Mouse (Mus musculus) thymus, postnatal 4 days (tissue): ENCODE data around the gene Dact2.

Source experiments
- DNase-seq: peaks from one replicate; pipeline ENCODE4 v3.0.0; 2021

The Dact2 gene

DNA sequence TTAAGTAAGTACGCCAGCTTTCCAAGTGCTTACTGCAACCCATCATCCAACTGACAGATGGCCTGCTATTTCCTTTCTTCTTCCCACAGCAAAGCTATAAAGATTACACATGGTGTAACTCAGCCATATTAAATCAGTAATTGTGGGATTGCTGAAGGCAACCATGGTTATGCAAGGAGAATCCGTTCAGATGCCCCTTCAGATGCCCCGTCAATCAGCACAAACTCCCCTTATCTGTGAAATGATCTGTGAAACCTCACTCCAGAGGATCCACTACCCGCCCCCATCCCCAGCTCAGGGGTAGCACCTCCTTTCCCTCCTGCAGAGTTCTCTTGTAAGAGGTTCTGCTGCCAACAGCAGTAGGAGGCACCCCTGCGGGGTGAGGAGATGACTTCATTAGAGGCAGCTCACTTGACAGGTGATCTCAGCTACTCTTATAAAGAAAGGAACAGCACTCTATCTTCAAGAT lies 3.0 kb upstream of the Dact2 start:
- no peak for DNase-seq

GRCm38 (mm10) chr17:14206062-14206461 lies 2.0 kb upstream of the Dact2 start:
- peak; percentile 83 for DNase-seq

- DNase-seq: no peak
These were observed 1.1 kb upstream of the Dact2 start for GRCm38 (mm10) chr17:14205236-14205635.

DNA sequence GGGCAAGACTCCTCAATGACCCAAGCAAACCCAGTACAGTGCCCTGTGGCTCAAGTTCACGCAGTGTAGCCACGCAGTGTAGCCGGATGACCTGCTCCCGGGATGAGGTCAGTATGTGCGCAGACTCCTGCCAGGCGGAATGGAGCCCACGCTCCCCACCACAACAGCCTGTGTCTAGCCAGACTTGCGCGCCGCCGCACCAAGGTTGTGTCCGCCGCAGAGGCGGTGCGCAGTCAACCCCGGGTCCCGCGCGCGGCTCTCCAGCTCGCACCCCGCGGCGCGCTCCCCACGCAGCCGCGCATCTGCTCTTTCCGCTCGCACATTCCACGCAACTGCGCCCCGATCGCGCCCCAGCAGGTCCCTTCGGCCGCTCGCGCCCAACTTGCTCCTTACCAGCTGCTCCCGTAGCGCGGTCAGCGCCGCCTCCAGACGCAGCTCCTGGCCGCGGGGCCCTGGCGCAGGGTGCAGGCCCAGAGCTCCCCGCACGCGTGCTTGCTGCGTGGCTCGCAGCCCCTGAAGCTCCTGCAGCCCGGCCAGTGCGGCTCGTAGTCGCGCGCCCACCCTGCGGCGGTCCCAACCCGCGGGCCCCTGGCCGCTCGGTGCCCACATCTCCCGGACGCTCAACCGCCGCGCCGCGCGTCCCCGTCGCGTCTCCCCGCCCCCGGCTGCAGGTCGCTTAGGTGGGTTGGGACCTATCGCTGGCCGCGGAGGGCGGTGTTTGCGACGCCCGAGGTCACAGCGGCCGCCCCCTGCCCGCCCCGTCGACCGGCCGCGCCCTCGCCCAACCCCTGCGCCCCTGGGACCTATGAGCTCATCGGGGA lies 773 bp downstream of the Dact2 start:
- peak; percentile 40 for DNase-seq

- peak; percentile 28 for DNase-seq
These were observed 1.6 kb downstream of the Dact2 start for GRCm38 (mm10) chr17:14202291-14203030.

DNA sequence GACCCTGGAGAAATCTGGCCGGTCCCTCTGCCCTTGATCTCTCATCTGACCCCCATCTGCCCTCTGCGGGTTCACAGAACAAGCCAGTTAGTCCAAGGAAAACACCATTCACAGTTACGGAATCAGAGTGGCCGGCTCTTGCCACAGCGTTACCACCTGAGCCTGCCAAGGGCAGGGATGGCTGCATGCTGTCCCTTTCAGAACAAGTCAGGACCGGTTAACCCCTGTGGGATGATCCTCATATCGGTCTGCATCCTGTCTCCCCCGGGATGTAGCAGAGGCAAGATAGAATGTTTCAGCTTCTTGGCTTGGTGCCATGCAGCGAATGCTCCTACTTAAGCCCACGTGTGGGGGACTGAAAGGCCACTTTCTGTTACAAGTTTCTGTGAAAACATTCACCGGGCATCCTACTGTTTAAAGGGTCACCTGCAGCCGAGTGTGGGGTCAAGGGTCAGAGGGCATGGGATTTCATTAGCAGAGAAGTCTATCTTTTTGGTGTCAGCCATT lies 2.8 kb downstream of the Dact2 start:
- DNase-seq: no peak

DNA sequence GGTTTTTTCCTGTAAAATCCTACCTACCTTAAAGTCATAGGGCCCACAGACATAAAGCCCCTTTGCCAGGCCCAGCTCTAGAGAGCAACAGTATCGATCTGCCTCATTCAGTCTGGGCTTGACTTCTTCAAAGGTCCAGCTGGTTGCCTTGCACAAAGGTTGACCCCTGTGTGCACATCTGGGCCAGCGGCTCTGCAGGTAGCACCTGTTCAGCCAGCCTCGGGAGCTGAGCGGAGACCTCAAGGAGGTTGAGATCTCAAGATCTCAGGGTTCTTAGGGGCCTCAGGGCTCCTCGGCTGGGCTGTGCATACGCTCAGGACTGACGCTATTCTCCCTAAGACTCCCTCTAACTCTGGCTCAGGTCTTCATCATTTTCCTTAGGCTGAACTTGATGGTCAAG lies 3.9 kb downstream of the Dact2 start:
- no peak for DNase-seq

GRCm38 (mm10) chr17:14199621-14200020 lies 4.5 kb downstream of the Dact2 start:
- no peak for DNase-seq

GRCm38 (mm10) chr17:14192924-14193323 lies 11.2 kb downstream of the Dact2 start:
- DNase-seq: no peak

- DNase-seq: no peak
These were observed 11.7 kb downstream of the Dact2 start for GRCm38 (mm10) chr17:14192432-14192831.

DNA sequence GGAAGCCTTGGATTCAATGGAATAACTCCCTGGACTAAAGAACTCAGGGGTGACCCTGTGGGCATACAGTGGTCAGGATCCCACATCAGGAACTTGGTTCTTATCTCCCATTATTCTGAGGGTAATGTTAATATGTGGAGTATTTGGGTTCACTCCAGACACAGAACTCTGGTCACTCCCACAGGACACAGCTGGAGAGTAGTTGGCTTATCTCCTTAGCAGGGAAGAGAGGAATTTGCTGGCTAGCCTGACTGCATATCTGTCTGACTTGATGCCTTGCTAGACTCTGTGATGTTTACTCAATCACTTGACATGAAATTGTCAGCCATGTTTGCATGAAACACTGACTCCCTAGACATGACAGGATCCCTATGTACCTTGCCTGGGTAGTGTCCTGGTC lies 15.6 kb downstream of the Dact2 start:
- no peak for DNase-seq

DNA sequence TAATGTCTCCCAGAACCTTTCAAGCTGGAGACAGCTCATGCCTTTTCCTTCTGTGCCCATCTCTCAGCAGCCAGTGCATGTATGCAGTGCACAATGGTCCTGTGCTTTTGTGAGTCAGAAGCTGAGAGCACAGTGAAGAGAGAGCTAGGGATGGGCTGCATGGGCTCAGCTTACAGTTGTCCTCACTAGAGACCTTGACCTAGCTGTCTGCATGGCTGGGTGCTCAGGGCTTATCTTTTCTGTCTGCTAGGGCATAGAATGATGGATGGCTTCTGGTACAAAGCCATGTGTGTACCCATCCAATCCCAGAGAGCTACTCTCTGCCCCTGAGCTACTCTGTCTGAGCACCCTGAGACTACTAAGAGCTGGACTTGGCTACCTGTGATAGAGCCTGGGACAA lies 17.0 kb downstream of the Dact2 start:
- no peak for DNase-seq

DNA sequence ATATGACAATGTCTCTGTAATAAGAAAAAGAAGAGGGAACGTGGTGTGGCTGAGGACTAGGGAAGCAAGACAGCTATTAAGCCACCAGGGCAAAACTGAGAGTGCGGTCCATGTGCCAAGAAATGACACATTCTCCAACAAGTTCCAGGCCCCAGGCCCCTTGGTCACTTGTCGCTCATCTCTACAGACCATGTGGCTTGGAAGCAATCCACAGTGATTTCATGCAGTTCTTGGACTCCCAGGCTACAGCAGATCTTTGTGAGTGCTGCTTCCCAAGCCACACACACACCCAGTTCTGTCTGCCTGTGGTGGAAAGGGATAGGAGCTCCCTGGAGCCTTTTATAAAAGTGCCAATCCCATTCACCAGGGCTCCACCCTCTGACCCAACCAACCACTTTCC lies 17.9 kb downstream of the Dact2 start:
- no peak for DNase-seq

DNA sequence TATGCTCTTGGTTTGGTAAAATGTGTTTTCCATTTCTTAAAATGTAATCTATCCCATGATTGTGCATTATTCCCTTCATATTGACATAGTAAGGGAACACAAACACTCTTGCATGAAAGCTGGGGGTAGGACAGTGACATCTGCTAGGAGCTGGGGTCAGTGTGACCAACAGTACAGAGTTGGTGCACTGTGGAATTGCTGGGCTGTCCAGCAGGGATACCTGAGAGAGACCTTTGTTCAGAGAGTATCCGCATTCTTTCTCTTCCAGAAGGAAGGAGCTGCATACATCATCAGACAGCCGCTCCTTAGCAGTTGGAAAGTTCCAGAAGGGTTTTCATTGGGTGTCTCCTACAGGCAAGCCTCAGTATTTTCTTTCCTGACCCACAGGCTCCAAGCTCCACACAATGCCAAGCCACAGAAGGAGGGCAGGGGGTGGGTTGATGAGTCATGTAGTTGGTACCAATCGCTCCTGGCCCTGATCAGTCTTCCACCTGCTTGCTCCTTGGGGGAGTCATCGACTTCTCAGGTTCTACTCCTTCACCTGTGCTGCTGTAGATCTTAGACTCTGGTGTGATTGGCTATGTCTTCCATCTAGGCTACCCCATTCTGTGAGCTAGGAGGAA lies 19.8 kb downstream of the Dact2 start:
- DNase-seq: no peak

DNA sequence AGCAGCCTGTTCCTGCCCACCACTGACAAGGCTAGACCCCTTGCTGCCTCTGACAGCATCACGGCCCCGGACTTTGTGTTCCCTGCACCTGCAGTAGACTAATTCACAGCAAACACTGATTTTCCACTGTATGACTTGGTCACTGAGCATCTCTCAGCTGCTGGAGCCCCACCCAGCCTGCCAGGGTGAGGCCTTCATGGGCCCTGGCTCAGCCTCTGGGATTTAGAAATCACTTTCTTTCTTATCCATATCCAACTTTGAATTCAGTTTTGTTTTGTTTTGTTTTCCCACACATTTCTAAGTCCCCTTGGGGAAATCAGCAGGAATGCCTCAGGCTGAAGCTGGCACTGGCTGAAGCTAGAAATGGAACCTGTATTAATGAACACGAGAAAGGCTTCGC lies 20.4 kb downstream of the Dact2 start:
- no peak for DNase-seq

GRCm38 (mm10) chr17:14182860-14183259 lies 21.2 kb downstream of the Dact2 start:
- DNase-seq: no peak

DNA sequence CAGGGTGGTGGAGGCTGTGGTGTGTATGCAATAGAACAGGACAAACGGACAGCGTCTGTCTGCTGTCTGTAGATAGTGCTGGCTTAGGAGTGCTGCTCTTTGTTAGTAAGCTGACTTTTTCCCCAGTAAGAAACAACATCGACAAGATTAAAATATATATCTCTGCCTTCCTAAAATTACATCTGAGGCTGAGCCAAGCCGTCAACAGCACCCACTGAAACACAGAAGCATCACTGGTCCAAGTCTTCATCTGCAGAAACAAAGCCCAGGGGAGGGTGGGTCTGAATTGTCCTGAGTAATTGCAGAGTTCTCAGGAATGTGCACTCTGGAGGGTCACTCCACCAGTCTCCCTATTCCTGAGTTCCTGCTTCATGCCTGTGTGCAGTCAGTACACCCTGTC lies 25.2 kb downstream of the Dact2 start:
- DNase-seq: no peak

GRCm38 (mm10) chr17:14178475-14178874 lies 25.6 kb downstream of the Dact2 start:
- DNase-seq: no peak

GRCm38 (mm10) chr17:14178049-14178448 lies 26.1 kb downstream of the Dact2 start:
- no peak for DNase-seq

DNA sequence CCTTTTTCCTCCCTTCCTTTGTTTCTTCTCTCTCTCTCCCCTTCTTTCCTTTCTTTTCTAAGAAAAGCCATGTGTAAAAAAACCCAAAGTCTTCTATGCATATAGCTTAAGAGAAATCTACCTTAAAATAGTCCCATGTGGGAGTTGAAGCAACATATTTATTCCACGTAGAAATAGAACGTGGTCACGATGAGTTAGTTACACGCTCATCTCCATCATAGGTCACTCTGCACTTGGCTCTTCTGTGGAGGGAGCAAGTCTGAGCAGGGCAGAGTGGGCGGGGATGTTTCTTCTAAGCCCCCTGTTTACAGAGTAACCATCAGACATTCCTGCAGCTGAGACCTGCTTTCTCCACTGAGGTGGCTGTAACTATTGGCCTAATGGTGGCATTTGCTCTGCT lies 27.1 kb downstream of the Dact2 start:
- DNase-seq: no peak

GRCm38 (mm10) chr17:14175704-14176103 lies 28.4 kb downstream of the Dact2 start:
- DNase-seq: no peak

GRCm38 (mm10) chr17:14175019-14175418 lies 29.1 kb downstream of the Dact2 start:
- no peak for DNase-seq

- DNase-seq: no peak
These were observed 29.7 kb downstream of the Dact2 start for GRCm38 (mm10) chr17:14174401-14174800.

- peak; percentile 46 for DNase-seq
These were observed 30.6 kb downstream of the Dact2 start for GRCm38 (mm10) chr17:14173459-14173858.
